Mouse (Mus musculus) kidney, adult 11 months (tissue): Measurements from ENCODE around the gene Lyve1.

ENCODE experiments used
- DNase-seq: peaks from one replicate; pipeline ENCODE4 v3.0.0; 2022

The Lyve1 gene

GRCm38 (mm10) chr7:110808962-110809361 is 54.1 kb downstream of the Lyve1 start:
- no peak for DNase-seq

- no peak for DNase-seq
Measured at GRCm38 (mm10) chr7:110807460-110808030, 55.5 kb downstream of the Lyve1 start.

GRCm38 (mm10) chr7:110804266-110804665 is 58.8 kb downstream of the Lyve1 start:
- no peak for DNase-seq

GRCm38 (mm10) chr7:110803131-110803530 is 59.9 kb downstream of the Lyve1 start:
- DNase-seq = no peak

- peak; percentile 76 for DNase-seq
Measured at GRCm38 (mm10) chr7:110801028-110801427, 62.0 kb downstream of the Lyve1 start.
